Mouse (Mus musculus): ENCODE data around the gene Cldn11.

Gene Cldn11

DNA sequence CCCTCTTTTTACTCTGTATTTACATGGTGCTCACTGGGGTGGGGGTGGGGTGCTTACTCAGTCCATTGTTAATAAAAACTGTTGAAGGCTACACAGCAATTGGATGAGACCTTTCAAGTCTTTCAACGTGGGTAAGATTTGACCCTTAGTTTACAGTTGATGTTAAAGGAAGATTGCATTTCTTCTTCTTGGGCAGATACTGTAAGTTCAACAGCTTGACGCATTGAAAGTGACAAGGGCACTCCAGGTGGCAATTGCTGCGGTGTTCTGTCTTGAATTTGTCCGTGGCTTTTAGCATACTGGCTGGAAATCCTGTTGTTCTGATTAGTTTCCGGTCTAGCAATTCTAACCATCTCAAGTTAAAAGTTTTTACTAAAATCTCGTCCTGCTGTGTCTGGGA lies 11.6 kb downstream of the Cldn11 start:
- no peak for DNase-seq

DNA sequence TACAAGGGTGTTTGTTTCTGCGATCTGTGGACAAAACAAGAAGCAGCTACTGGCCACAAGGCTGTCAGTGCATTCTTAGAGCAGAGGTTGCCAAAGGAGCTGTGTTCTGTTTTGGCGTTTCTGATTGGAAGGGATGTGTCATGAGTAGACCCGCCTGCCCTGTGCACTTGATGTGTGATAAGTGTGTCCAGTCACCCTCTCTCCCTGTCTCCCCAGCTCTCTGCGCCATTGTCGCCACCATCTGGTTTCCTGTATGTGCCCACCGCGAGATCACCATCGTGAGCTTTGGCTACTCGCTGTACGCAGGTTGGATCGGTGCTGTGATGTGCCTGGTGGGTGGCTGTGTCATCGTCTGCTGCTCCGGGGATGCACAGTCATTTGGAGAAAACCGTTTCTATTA lies 13.1 kb downstream of the Cldn11 start:
- DNase-seq, result no peak

DNA sequence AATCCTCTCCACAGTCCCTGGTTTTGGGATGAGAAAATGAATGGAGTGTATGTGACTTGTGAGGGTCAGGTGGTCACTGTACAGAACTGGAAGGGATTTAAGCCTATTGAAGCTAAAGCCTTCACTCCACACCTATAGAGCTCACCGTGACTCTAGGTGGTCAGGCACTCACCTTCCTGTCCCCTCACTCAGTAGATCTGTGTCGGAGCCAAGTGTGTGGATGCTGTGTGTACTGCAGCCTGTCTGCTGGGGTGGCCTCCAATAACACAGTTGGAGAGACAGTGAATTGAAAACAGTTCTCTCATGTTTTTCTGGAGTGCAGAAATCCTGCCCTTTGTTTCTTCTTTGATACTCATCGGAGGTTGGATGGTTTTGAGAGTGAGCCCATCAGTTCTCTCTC lies 16.1 kb downstream of the Cldn11 start:
- DNase-seq, result no peak

DNA sequence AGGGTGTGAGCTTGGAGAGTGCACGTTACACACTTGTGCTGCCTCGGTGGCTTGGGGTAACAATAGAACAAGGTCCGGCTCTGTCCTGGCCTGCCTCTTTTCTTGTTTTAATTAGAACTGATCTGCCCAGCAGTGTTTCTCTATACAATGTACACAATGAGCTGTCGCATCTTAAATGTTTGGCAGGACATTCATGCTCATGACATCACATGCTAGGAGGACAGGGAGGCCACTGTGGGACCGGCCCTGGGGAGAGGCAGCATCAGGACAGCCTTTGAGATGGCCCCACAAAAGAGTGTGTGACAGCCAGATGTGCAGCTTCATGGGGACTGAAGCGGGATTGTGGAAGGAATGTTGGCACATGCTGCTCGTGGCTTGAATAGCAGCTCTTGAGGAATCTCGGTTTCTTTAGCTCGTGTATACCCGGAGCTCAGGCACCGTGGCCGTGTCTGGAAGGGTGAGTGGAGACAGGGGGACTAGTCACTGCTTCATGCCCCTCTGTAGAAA lies 16.7 kb downstream of the Cldn11 start:
- no peak for DNase-seq

DNA sequence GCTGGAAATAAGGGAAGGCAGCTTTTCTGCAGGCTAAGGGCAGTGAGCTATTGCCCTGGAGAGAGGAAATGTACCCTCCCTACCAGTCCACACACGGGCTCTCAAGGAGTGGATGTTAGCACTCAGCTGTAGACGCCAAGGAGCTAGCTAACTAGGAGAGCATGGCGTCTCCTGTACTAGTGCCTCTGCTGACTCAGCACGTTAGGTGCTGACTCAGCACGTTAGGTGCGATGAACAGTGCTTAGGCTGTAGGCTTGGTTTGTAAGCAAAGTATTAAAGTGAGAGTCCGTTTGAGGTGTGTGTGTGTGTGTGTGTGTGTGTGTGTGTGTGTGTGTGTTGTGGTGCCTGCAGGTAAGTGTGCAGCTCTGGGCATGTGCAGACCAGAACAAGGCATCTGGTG lies 40.6 kb downstream of the Cldn11 start:
- DNase-seq, result no peak

DNA sequence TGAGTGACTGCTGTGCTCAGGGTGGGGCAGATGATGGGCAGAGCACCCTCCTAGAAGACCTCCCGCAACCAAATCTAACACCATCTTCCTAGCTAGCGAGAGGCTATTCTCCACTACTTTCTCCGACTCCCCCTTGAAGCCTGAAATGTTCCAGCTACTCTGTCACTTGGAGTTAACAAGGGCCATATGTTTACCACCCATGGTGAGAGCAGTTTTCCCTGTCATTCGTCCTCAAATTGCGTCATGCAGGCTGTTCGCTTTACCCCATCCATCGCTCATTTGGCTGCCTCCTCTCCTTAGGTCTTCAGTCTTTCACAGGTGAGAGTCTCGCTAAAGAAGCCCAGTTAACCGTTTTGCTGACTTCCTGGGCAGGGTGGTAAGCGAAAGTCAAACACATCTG lies 41.7 kb downstream of the Cldn11 start:
- DNase-seq, result no peak

DNA sequence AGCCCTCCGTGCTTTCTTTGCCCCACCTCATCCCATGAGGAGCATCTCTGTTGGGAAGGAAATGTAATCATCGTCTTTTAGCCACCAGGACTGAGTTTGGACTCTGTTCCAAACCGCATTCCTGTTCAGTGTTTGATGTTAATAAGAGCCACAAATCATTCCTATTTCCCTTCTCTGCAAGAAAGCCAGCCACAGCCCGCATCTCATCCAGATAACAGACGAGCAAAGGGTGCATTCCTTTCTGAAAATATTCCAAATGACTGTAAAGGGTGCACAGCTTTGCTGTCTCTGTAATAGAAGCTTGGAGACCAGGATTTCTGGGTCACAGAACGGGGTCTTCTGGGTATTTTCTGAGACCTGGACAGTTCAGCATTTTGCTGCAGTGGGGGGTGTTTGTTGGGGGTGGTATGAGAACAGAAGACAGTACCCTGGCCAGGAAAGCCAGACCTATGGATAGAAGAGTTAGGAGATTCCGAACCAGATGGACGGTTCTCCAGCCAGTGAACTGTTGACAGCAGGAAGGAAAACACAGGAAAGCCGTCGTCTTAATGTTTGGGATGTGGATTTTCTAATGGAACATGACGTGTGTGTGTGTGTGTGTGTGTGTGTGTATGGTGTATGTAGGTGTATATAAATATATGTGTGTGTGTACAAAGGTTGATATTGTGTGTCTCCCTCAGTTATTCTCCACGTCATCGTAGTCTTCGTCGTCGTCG lies 49.6 kb downstream of the Cldn11 start:
- no peak for DNase-seq

DNA sequence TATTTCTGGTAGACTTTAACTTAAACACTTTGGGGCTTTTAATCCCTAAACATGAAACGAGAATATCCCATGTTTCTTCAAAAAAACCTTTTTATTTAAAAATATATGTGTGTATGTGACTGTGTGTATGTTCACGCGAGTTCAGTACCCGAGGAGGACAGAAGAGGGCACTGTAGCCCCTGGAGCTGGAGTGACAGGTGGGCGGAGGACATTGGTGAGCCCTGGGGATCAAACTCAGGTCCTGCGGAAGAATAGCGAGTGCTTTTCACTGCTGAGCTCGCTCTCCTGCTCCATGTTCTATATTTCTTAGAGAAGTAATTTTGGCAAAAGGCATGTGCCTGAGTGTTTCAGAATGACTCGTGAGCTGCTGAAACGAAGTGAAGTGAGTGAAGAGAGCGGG lies 54.2 kb downstream of the Cldn11 start:
- DNase-seq, result no peak

DNA sequence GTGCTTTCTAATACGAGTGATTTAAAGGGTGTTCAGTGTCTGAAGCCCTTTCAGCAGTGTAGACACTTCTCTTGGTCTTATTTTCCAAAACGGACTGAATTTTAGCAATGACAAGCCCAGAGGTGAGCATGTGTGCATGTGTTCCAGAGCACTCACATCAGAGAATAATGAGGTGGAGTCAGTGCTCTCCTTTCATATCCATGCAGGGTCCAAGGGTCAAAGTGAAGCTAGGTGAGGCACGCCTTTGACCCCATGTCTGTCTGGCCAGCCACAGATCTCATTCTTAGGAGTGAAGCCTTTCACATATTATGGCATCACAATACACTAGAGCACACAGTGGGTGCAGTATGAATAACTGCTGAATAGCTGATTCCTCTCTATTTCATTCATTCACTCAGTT lies 55.4 kb downstream of the Cldn11 start:
- DNase-seq, result no peak

DNA sequence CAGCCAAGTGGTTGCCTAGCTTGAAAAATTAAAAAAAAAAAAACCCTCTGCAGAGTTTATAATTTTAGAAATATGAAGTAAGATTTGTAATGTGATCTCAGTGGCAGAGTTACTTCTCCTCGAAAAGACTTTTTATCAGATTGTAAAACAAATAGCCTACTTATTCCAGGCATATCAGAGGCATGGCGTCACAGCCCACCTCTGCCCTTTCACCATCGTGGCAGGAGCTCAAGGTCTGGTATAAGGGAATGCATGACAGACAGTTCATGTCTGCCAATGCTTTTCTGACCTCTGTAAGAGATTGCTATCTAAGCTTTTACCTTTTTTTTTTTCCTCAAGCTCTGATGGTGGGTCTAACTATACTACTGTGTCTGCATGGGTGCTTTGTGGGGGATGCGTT lies 58.3 kb downstream of the Cldn11 start:
- no peak for DNase-seq

DNA sequence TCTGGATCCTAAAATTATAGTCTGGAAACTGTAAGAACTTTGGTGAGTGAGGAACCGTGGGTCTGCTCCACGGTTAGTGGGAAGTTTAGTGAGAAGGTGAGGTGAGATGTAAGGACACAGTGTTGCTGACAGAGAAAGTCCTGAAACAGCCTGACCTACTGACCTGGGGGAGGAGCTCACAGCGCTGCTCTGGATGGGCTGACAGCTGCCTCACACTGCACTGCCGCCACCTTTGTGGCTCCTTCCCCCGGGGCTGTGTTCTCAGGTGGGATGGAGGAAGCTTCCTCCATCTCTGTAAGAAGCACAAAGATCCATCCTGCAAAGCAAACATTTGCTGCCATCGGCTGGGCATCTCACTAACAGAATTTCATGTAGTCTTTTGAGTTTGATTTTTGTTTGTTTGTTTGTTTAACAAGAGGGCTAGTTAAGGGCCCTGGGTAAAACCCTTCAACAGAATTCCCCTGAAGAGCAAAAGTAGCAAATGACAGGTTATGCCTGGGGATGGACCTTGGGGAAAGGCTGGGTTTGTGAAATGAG lies 58.8 kb downstream of the Cldn11 start:
- no peak for DNase-seq

DNA sequence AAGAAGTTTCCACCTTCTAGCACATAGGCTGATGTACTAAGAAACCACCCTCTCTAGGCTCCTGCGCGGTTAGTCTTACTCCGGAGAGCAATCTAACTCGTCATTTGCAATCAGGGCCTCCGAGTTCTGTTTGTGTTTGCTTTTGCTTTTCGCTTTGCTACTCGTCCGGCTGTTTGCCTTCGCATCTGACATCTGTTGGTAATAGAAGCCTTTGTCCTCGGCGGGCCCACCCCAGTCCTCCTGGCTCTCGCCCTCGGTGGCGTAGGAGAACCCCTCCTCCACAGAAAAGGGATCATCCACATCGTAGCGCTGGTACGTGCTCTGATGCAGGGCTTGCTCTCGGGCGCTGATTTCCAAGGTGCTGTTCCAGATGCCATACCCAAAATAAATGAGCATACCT lies 59.3 kb downstream of the Cldn11 start:
- DNase-seq, result no peak

DNA sequence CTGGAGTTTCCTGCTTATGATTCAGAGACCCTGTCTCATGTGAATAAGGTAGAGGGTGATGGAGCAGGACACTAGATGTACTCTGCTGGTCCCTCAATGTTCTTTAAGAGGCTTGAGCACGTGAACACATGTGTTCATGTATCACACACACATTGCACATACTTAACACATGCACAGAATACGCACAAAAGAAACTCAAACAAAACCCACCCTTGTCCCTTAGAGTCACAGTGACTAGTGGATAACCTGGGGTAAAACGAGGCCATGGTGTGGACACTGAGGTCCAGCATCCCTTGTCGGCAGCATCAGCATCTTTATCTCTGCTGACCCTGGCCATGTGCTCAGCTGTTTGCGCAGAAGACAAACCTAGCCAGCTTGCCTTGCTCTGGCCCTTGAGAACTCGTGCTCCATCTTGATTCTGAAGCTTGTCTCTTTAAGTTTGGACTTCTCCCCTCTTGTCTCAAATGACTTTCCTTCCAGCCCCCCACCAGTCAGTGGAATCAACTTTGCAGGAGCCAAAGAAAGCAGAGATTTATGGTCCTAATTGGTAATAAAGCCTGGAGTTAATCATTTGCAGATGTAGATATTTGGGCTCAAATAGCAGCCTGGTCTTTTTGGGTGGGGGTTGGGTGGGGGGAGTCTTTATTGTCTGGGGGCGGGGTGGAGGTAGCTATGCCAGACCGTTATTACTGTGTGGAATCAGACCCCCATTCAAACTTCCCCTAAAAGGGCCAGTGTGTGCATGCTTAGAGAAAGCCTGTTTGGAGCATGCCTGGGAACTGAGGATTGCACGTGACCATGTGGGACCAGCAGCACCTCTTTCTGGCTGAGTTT lies 62.7 kb downstream of the Cldn11 start:
- no peak for DNase-seq

DNA sequence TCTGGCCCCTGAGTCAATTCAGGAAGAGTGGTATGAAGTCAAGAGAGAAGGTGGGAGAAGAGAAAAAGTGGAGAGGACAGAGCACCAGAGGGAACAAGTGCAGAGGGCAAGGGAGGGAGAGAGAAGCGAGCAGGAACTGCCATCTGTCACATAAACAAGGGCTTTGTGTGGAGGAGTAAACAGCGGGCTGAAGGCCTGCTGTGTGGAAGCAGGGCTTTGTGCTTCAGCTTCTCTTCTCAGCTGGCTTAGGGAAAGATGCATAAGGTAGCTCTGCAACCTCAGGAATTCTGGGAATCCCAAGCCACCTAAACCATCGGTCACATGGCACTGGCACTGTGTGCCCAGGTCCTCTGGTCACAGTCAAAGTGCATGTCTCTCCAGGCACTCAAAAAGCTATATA lies 64.1 kb downstream of the Cldn11 start:
- no peak for DNase-seq
